Mouse (Mus musculus) hindbrain, embryonic 11.5 days (tissue): ENCODE measurements around the gene Id2. TPM values are rescaled to one million over a fixed set of nuclear protein-coding genes. Genes with fewer than 3 reads are reported as not detected.

Experiments used
- ATAC-seq: fragments of 200-750 bp; cut with Nextera tagmentation; 2 replicates; pipeline ENCODE4 v1.8.0; 2017; ENCODE audit warnings: mild to moderate bottlenecking, moderate TSS enrichment, moderate library complexity; ENCODE audit not compliant: low FRiP score
- DNase-seq: peaks from one replicate; pipeline ENCODE4 v3.0.0-alpha.2; 2015; ENCODE audit warnings: low spot score
- H3K27ac ChIP-seq: fragments of 300-500 bp; sonication (generic); 2 replicates; pipeline ENCODE4 v1.5.1; 2014; ENCODE audit warnings: mild to moderate bottlenecking, low read depth, low read length
- H3K27me3 ChIP-seq: fragments of 300-500 bp; sonication (generic); 2 replicates; pipeline ENCODE4 v1.6.1; 2014; ENCODE audit warnings: mild to moderate bottlenecking, low read length, moderate library complexity, mixed read lengths; ENCODE audit not compliant: control insufficient read depth, insufficient read depth
- H3K36me3 ChIP-seq: fragments of 300-500 bp; sonication (generic); 2 replicates; pipeline ENCODE4 v1.6.1; 2014; ENCODE audit warnings: mild to moderate bottlenecking, low read length, moderate library complexity, mixed read lengths; ENCODE audit not compliant: control insufficient read depth, insufficient read depth
- H3K4me1 ChIP-seq: fragments of 300-500 bp; sonication (generic); replicated peaks from 2 replicates; pipeline ENCODE4 v1.6.1; 2014; ENCODE audit warnings: low read length, mixed read lengths; ENCODE audit not compliant: control insufficient read depth, insufficient read depth
- H3K4me2 ChIP-seq: fragments of 300-500 bp; sonication (generic); replicated peaks from 2 replicates; pipeline ENCODE4 v1.6.1; 2014; ENCODE audit warnings: mild to moderate bottlenecking, low read depth, low read length
- H3K4me3 ChIP-seq: fragments of 300-500 bp; sonication (generic); 2 replicates; pipeline ENCODE4 v1.5.1; 2014; ENCODE audit warnings: low read depth, low read length
- H3K9ac ChIP-seq: fragments of 300-500 bp; sonication (generic); 2 replicates; pipeline ENCODE4 v1.6.1; 2014; ENCODE audit warnings: low read depth, low read length
- H3K9me3 ChIP-seq: fragments of 300-500 bp; sonication (generic); 2 replicates; pipeline ENCODE4 v1.6.1; 2016; ENCODE audit warnings: low read length; ENCODE audit not compliant: control insufficient read depth
- WGBS: fragments of 180-500 bp; shearing (Covaris S2); extraction: QIAGEN DNeasy Blood & Tissue Kit; methylation state at CpG from one replicate; pipeline ENCODE4 v1.1.7; 2014; 5-methylcytosine and 5-hydroxymethylcytosine counted together
- polyA plus RNA-seq: library from polyadenylated mRNA; unstranded; fragments of >200 nt; fragmentation: Nextera tagmentation; extraction: Ambion mirVana; gene quantifications from 2 replicates; pipeline ENCODE4 v1.2.1, GENCODE M21; 2014

The Id2 gene
- polyA plus RNA-seq, 1 experiment from 2014 or later, result 394 TPM

DNA sequence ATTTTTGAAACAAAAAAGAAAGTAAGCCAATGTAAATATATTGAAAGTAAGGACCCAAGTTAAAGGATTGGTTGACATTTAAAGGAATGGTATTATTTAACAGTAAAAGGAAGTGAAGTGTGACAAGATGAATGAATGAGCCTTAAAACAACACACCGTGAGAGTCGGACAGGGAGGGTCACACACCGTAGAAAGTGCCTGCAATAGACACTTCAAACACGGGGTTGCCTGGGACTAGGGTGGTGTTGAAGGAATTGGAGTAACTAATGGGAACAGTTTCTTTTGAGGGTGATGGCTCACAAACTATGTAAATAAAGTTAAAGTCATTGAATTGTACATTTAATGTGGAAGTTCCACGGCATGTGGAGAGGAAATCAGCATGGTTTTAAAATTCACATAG is 47.7 kb downstream of the Id2 start:
- H3K4me1 ChIP-seq, result no peaks in the 10 kb centered on the region
- no peak overlapping the region for H3K4me3 ChIP-seq
- 63% methylated on average over 5 of the region's 5 CpGs for WGBS
- H3K9me3 ChIP-seq, result no peaks in the 10 kb centered on the region
- no peak for DNase-seq
- H3K9ac ChIP-seq, result no peak overlapping the region
- no peak overlapping the region for H3K4me2 ChIP-seq
- no peaks in the 10 kb centered on the region for H3K27me3 ChIP-seq
- ATAC-seq, result no peak
- H3K36me3 ChIP-seq, result no peaks in the 10 kb centered on the region
- no peak overlapping the region for H3K27ac ChIP-seq

DNA sequence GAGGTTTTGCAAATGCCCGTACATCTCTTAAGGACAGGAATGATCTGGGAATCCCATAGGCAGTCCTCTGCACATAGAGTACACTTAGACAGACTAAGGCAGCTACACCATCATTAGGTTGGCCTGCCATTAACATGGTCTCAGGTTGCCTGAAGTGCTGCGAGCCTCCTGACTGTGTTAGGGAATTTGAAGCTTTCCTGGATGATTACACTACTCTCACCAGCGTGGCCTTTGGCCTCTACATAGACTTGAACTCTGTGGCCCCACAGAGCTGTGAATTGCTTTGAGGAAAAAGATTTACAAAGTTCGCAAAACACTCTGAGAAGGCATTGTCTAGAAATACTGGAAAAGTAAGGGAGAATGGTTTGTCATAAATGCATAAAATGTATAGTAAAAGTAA is 52.4 kb downstream of the Id2 start:
- WGBS, result 89% methylated on average over 4 of the region's 4 CpGs
- DNase-seq (no peak), ATAC-seq (no peak)
- Histone ChIP-seq H3K9ac (no peak overlapping the region), H3K27ac (no peak overlapping the region), H3K36me3 (no peaks in the 10 kb centered on the region), H3K27me3 (no peaks in the 10 kb centered on the region), H3K9me3 (no peaks in the 10 kb centered on the region), H3K4me3 (no peak overlapping the region), H3K4me1 (no peaks in the 10 kb centered on the region), H3K4me2 (no peak overlapping the region)

DNA sequence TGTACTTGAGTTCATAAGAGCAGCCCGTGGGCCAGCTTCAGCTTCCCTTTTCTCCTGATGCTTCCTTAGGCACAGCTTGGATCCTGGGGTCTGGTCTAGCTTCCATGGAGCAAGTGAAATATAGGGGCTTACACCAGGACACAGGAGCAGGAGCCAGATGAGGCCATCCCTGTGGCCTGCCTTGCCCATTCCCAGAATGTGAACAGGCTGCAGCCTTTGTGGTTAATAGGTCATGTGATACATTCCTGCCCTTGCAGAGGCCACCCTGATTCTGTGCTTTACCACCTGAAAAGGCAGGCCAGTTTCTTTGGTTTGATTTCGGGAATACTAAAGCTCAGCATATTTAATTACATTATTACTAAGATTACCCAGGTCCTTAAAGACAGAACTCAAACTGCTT is 52.9 kb downstream of the Id2 start:
- no peak for DNase-seq
- ATAC-seq, result no peak
- Histone ChIP-seq H3K36me3 (no peaks in the 10 kb centered on the region), H3K27me3 (no peaks in the 10 kb centered on the region), H3K9ac (no peak overlapping the region), H3K4me1 (no peaks in the 10 kb centered on the region), H3K4me3 (no peak overlapping the region), H3K27ac (no peak overlapping the region), H3K9me3 (no peaks in the 10 kb centered on the region), H3K4me2 (no peak overlapping the region)
- WGBS, result 90% methylated on average over 2 of the region's 2 CpGs

Other genes with a start within 250 kb of the Id2 start
- 65.9 and 69.2 TPM in 2 replicates for gene Kidins220, start 122.2 kb downstream of the Id2 start, polyA plus RNA-seq